Mouse (Mus musculus) lung, adult 2 months (tissue): Measurements from ENCODE around the gene Tyw3.

Experiments used
- CTCF ChIP-seq: fragments of 200-500 bp; IDR thresholded peaks from 2 replicates; pipeline ENCODE4 v1.5.1; 2011; ENCODE audit warnings: mild to moderate bottlenecking, low read length, control low read depth; ENCODE audit not compliant: insufficient read depth
- POLR2A ChIP-seq: fragments of 200-500 bp; IDR thresholded peaks from 2 replicates; pipeline ENCODE4 v1.6.1; 2011; ENCODE audit warnings: low read depth, mild to moderate bottlenecking, control low read depth, low read length, borderline replicate concordance; ENCODE audit errors: extremely low read depth

DNA sequence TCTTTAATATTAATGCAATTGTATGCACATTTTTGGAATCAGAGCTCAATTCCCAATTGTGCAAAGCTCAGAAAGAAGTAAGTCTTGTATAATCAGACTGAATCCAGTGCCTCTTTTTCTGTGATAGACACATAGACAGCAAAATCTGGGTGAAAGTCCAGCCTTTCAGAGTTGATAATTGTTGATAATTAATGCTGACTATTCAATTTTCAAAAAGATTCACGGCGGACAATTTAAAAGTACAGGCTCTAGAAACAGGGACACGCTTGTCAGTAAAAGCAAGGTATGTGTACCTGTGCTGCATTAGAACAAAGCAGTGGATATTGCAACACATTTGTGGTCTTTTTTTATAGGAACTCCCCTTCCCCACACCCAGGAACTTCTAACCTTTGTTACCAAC lies 34.7 kb downstream of the Tyw3 start:
- TF ChIP-seq POLR2A (no peak), CTCF (no peak)
